Mouse (Mus musculus) liver, embryonic 14.5 days (tissue): ENCODE measurements around the gene St5.

Source experiments
- CTCF ChIP-seq: IDR thresholded peaks from 2 replicates; pipeline ENCODE4 v1.5.1; 2016; ENCODE audit warnings: antibody characterized with exemption, low read depth, control low read depth
- EP300 ChIP-seq: IDR thresholded peaks from 2 replicates; pipeline ENCODE4 v1.6.1; 2016; ENCODE audit warnings: antibody characterized with exemption, low read depth

DNA sequence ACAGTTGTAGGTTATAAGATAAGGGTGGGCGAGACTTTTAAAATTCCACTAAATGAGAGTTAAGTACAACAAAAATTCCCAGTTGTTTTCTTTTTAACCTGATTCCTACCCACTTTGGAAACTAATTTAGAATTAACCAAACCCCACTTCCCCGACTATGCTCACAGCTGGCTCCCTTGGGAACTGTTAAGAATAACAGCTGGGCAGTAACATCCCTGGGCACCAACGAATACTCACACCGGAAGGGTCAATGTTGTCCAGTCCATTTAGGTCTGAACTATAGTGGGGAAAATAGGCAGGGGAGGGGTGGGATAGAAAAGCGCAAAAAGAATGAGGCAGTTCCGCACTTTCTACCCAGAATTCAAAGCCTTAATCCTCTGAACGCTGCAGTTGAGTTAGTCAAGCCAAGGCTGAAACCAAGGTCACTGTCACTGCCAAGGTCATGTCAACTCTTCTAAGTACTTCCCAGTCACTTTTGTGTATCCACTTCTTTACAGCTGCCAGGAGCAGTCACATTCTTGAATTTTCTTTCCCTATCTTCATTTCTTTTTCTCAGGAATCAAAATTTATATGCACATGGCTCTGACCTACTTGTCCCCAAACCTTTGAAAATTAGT is 96.3 kb downstream of the St5 start:
- TF ChIP-seq CTCF (no peak), EP300 (no peak)
